Mouse (Mus musculus): ENCODE results near the gene Gm38119. TPM values are rescaled to one million over a fixed set of nuclear protein-coding genes. Genes with fewer than 3 reads are reported as not detected.
"Not testable (repeated sequence)": the region's sequence is repeated elsewhere in the genome, so short reads cannot be mapped to it uniquely, and the experiment has no call there.

Gene Gm38119
- not detected in 2 replicates for polyA plus RNA-seq (2012; ENCODE audit: insufficient read depth, insufficient read length, missing spikeins)

GRCm38 (mm10) chr3:92738996-92739395, at the start of gene Gm38119:
Gene Gm38119 (minus strand): TSS chr3:92739096.
- no peaks in the 10 kb centered on the region for H3K4me1 ChIP-seq (ENCODE audit: control insufficient read depth, insufficient read depth, insufficient read length, low read length)
- no peak within 1 kb of the TSS for H3K4me3 ChIP-seq (ENCODE audit: insufficient read depth, low read depth, low read length)
- no peak within 1 kb of the TSS for H3K27ac ChIP-seq (replicated peaks; ENCODE audit: low read depth, low read length)

GRCm38 (mm10) chr3:92778799-92779198, 39.9 kb upstream of the Gm38119 start, which contains the start of gene Lce1i:
Gene Lce1i (minus strand): TSS chr3:92778899.
- Histone ChIP-seq H3K4me1 (ENCODE audit: control insufficient read depth, insufficient read depth, insufficient read length, low read length) (no peaks in the 10 kb centered on the region), H3K27ac (replicated peaks; ENCODE audit: low read depth, low read length) (no peak within 1 kb of the TSS), H3K4me3 (ENCODE audit: insufficient read depth, low read depth, low read length) (no peak within 1 kb of the TSS)

GRCm38 (mm10) chr3:92771573-92771972, 32.7 kb upstream of the Gm38119 start:
- Histone ChIP-seq H3K4me3 (ENCODE audit: insufficient read depth, low read depth, low read length) (no peak overlapping the region), H3K4me1 (ENCODE audit: control insufficient read depth, insufficient read depth, insufficient read length, low read length) (no peaks in the 10 kb centered on the region), H3K27ac (replicated peaks; ENCODE audit: low read depth, low read length) (no peak overlapping the region)

- H3K27ac ChIP-seq (replicated peaks; ENCODE audit: low read depth, low read length): no peak within 1 kb of the TSS
- H3K4me3 ChIP-seq (ENCODE audit: insufficient read depth, low read depth, low read length): no peak within 1 kb of the TSS
- H3K4me1 ChIP-seq (ENCODE audit: control insufficient read depth, insufficient read depth, insufficient read length, low read length): no peaks in the 10 kb centered on the region
These were observed 26.1 kb upstream of the Gm38119 start, which contains the start of gene Lce1h for GRCm38 (mm10) chr3:92764965-92765364. Gene Lce1h (minus strand): TSS chr3:92765065.

- H3K4me3 ChIP-seq (ENCODE audit: insufficient read depth, low read depth, low read length): no peak overlapping the region
- no peaks in the 10 kb centered on the region for H3K4me1 ChIP-seq (ENCODE audit: control insufficient read depth, insufficient read depth, insufficient read length, low read length)
- no peak overlapping the region for H3K27ac ChIP-seq (replicated peaks; ENCODE audit: low read depth, low read length)
These were observed 14.3 kb upstream of the Gm38119 start for GRCm38 (mm10) chr3:92753197-92753596.

- Histone ChIP-seq H3K4me3 (ENCODE audit: insufficient read depth, low read depth, low read length) (no peak within 1 kb of the TSS), H3K4me1 (ENCODE audit: control insufficient read depth, insufficient read depth, insufficient read length, low read length) (no peaks in the 10 kb centered on the region), H3K27ac (replicated peaks; ENCODE audit: low read depth, low read length) (no peak within 1 kb of the TSS)
These were observed 13.3 kb upstream of the Gm38119 start, which contains the start of gene Lce1g for GRCm38 (mm10) chr3:92752238-92752637. Gene Lce1g (minus strand): TSS chr3:92752338.

GRCm38 (mm10) chr3:92722631-92723030, 16.3 kb downstream of the Gm38119 start:
- H3K27ac ChIP-seq (replicated peaks; ENCODE audit: low read depth, low read length): no peak overlapping the region
- no peak overlapping the region for H3K4me3 ChIP-seq (ENCODE audit: insufficient read depth, low read depth, low read length)
- H3K4me1 ChIP-seq (ENCODE audit: control insufficient read depth, insufficient read depth, insufficient read length, low read length): no peaks in the 10 kb centered on the region

- Histone ChIP-seq H3K4me3 (ENCODE audit: insufficient read depth, low read depth, low read length) (no peak within 1 kb of the TSS), H3K27ac (replicated peaks; ENCODE audit: low read depth, low read length) (no peak within 1 kb of the TSS), H3K4me1 (ENCODE audit: control insufficient read depth, insufficient read depth, insufficient read length, low read length) (no peaks in the 10 kb centered on the region)
These were observed 18.6 kb downstream of the Gm38119 start, which contains the start of gene Lce1f for GRCm38 (mm10) chr3:92720250-92720649. Gene Lce1f (minus strand): TSS chr3:92720350.

GRCm38 (mm10) chr3:92715122-92715521, 23.8 kb downstream of the Gm38119 start:
- Histone ChIP-seq H3K4me1 (ENCODE audit: control insufficient read depth, insufficient read depth, insufficient read length, low read length) (no peaks in the 10 kb centered on the region), H3K27ac (replicated peaks; ENCODE audit: low read depth, low read length) (no peak overlapping the region), H3K4me3 (ENCODE audit: insufficient read depth, low read depth, low read length) (no peak overlapping the region)

GRCm38 (mm10) chr3:92708974-92709373, 29.9 kb downstream of the Gm38119 start, which contains the start of gene Lce1e:
Gene Lce1e (minus strand): TSS chr3:92709074.
- H3K4me1 ChIP-seq (ENCODE audit: control insufficient read depth, insufficient read depth, insufficient read length, low read length): no peaks in the 10 kb centered on the region
- H3K4me3 ChIP-seq (ENCODE audit: insufficient read depth, low read depth, low read length): no peak within 1 kb of the TSS
- H3K27ac ChIP-seq (replicated peaks; ENCODE audit: low read depth, low read length): no peak within 1 kb of the TSS

GRCm38 (mm10) chr3:92694613-92695012, 44.3 kb downstream of the Gm38119 start:
- Histone ChIP-seq H3K4me1 (ENCODE audit: control insufficient read depth, insufficient read depth, insufficient read length, low read length) (no peaks in the 10 kb centered on the region), H3K27ac (replicated peaks; ENCODE audit: low read depth, low read length) (no peak overlapping the region), H3K4me3 (ENCODE audit: insufficient read depth, low read depth, low read length) (no peak overlapping the region)

GRCm38 (mm10) chr3:92691688-92692087, 47.2 kb downstream of the Gm38119 start:
- Histone ChIP-seq H3K4me1 (ENCODE audit: control insufficient read depth, insufficient read depth, insufficient read length, low read length) (no peaks in the 10 kb centered on the region), H3K27ac (replicated peaks; ENCODE audit: low read depth, low read length) (no peak overlapping the region), H3K4me3 (ENCODE audit: insufficient read depth, low read depth, low read length) (no peak overlapping the region)

- H3K27ac ChIP-seq (replicated peaks; ENCODE audit: low read depth, low read length); H3K4me3 ChIP-seq (ENCODE audit: insufficient read depth, low read depth, low read length); H3K4me1 ChIP-seq (ENCODE audit: control insufficient read depth, insufficient read depth, insufficient read length, low read length): not testable (repeated sequence)
These were observed 49.7 kb downstream of the Gm38119 start for GRCm38 (mm10) chr3:92689154-92689553.

Other genes starting within 250 kb of the Gm38119 start
- not detected in 2 replicates for gene Sprr4, start 238.6 kb downstream of the Gm38119 start, polyA plus RNA-seq (2012; ENCODE audit: insufficient read depth, insufficient read length, missing spikeins)
- gene 2310046K23Rik, start 204.6 kb downstream of the Gm38119 start, polyA plus RNA-seq (2012; ENCODE audit: insufficient read depth, insufficient read length, missing spikeins): not detected in 2 replicates
- gene Ivl, start 165.4 kb downstream of the Gm38119 start, polyA plus RNA-seq (2012; ENCODE audit: insufficient read depth, insufficient read length, missing spikeins): not detected in 2 replicates
- not detected in 2 replicates for gene Smcp, start 150.1 kb downstream of the Gm38119 start, polyA plus RNA-seq (2012; ENCODE audit: insufficient read depth, insufficient read length, missing spikeins)
- gene 2210017I01Rik, start 131.6 kb downstream of the Gm38119 start, polyA plus RNA-seq (2012; ENCODE audit: insufficient read depth, insufficient read length, missing spikeins): not detected in 2 replicates
- not detected in 2 replicates for gene Lce6a, start 117.4 kb downstream of the Gm38119 start, polyA plus RNA-seq (2012; ENCODE audit: insufficient read depth, insufficient read length, missing spikeins)
- not detected in 2 replicates for gene Lce1a1, start 90.8 kb downstream of the Gm38119 start, polyA plus RNA-seq (2012; ENCODE audit: insufficient read depth, insufficient read length, missing spikeins)
- not detected in 2 replicates for gene Lce1b, start 82.2 kb downstream of the Gm38119 start, polyA plus RNA-seq (2012; ENCODE audit: insufficient read depth, insufficient read length, missing spikeins)
- not detected in 2 replicates for gene Lce1a2, start 68.8 kb downstream of the Gm38119 start, polyA plus RNA-seq (2012; ENCODE audit: insufficient read depth, insufficient read length, missing spikeins)
- not detected in 2 replicates for gene Lce1c, start 59.8 kb downstream of the Gm38119 start, polyA plus RNA-seq (2012; ENCODE audit: insufficient read depth, insufficient read length, missing spikeins)
- gene Lce1d, start 51.9 kb downstream of the Gm38119 start, polyA plus RNA-seq (2012; ENCODE audit: insufficient read depth, insufficient read length, missing spikeins): not detected in 2 replicates
- gene Lce1e, start 30.0 kb downstream of the Gm38119 start, polyA plus RNA-seq (2012; ENCODE audit: insufficient read depth, insufficient read length, missing spikeins): not detected in 2 replicates
- not detected in 2 replicates for gene Lce1f, start 18.7 kb downstream of the Gm38119 start, polyA plus RNA-seq (2012; ENCODE audit: insufficient read depth, insufficient read length, missing spikeins)
- not detected in 2 replicates for gene Lce1g, start 13.2 kb upstream of the Gm38119 start, polyA plus RNA-seq (2012; ENCODE audit: insufficient read depth, insufficient read length, missing spikeins)
- not detected in 2 replicates for gene Lce1h, start 26.0 kb upstream of the Gm38119 start, polyA plus RNA-seq (2012; ENCODE audit: insufficient read depth, insufficient read length, missing spikeins)
- not detected in 2 replicates for gene Lce1i, start 39.8 kb upstream of the Gm38119 start, polyA plus RNA-seq (2012; ENCODE audit: insufficient read depth, insufficient read length, missing spikeins)
- not detected in 2 replicates for gene Lce1j, start 51.4 kb upstream of the Gm38119 start, polyA plus RNA-seq (2012; ENCODE audit: insufficient read depth, insufficient read length, missing spikeins)
- not detected in 2 replicates for gene Lce1k, start 68.8 kb upstream of the Gm38119 start, polyA plus RNA-seq (2012; ENCODE audit: insufficient read depth, insufficient read length, missing spikeins)
- not detected in 2 replicates for gene Kprp, start 88.2 kb upstream of the Gm38119 start, polyA plus RNA-seq (2012; ENCODE audit: insufficient read depth, insufficient read length, missing spikeins)
- gene Lce1l, start 112.2 kb upstream of the Gm38119 start, polyA plus RNA-seq (2012; ENCODE audit: insufficient read depth, insufficient read length, missing spikeins): not detected in 2 replicates
- gene 2310050C09Rik, start 131.1 kb upstream of the Gm38119 start, polyA plus RNA-seq (2012; ENCODE audit: insufficient read depth, insufficient read length, missing spikeins): not detected in 2 replicates
- not detected in 2 replicates for gene Lce3a, start 187.1 kb upstream of the Gm38119 start, polyA plus RNA-seq (2012; ENCODE audit: insufficient read depth, insufficient read length, missing spikeins)
- gene Lce3b, start 193.9 kb upstream of the Gm38119 start, polyA plus RNA-seq (2012; ENCODE audit: insufficient read depth, insufficient read length, missing spikeins): not detected in 2 replicates
- not detected in 2 replicates for gene Lce3c, start 205.4 kb upstream of the Gm38119 start, polyA plus RNA-seq (2012; ENCODE audit: insufficient read depth, insufficient read length, missing spikeins)
- gene Lce3d, start 218.3 kb upstream of the Gm38119 start, polyA plus RNA-seq (2012; ENCODE audit: insufficient read depth, insufficient read length, missing spikeins): not detected in 2 replicates
- not detected in 2 replicates for gene Lce3e, start 228.0 kb upstream of the Gm38119 start, polyA plus RNA-seq (2012; ENCODE audit: insufficient read depth, insufficient read length, missing spikeins)